Mouse (Mus musculus): ENCODE measurements around the gene Hpse2. TPM values are rescaled to one million over a fixed set of nuclear protein-coding genes. Genes with fewer than 3 reads are reported as not detected.

Hpse2 gene
- total RNA-seq, 2 experiments from 2014 or later, result 0.08 to 0.31 TPM

GRCm38 (mm10) chr19:42876563-42876962 is 511.6 kb downstream of the Hpse2 start:
- DNase-seq (ENCODE audit: low spot score), result no peak
- intact Hi-C loops (cut with DNase I), result no loop called here

GRCm38 (mm10) chr19:42869663-42870530 is 518.3 kb downstream of the Hpse2 start:
- no peak for DNase-seq (ENCODE audit: low spot score)
- intact Hi-C loops (cut with DNase I), result no loop called here

- DNase-seq (ENCODE audit: low spot score), result no peak
- intact Hi-C loops (cut with DNase I), result no loop called here
Measured at GRCm38 (mm10) chr19:42868958-42869662, 519.0 kb downstream of the Hpse2 start.

GRCm38 (mm10) chr19:42863013-42863412 is 525.1 kb downstream of the Hpse2 start:
- no peak for DNase-seq (ENCODE audit: low spot score)
- intact Hi-C loops (cut with DNase I), result no loop called here

GRCm38 (mm10) chr19:42857096-42857495 is 531.1 kb downstream of the Hpse2 start:
- intact Hi-C loops (cut with DNase I), result no loop called here
- no peak for DNase-seq (ENCODE audit: low spot score)

- DNase-seq (ENCODE audit: low spot score), result no peak
- intact Hi-C loops (cut with DNase I), result no loop called here
Measured at GRCm38 (mm10) chr19:42855649-42856048, 532.5 kb downstream of the Hpse2 start.

GRCm38 (mm10) chr19:42850444-42850843 is 537.7 kb downstream of the Hpse2 start:
- DNase-seq (ENCODE audit: low spot score), result no peak
- intact Hi-C loops (cut with DNase I), result no loop called here

GRCm38 (mm10) chr19:42839621-42840294 is 548.4 kb downstream of the Hpse2 start:
- intact Hi-C loops (cut with DNase I), result no loop called here
- no peak for DNase-seq (ENCODE audit: low spot score)

- intact Hi-C loops (cut with DNase I), result no loop called here
- DNase-seq (ENCODE audit: low spot score), result no peak
Measured at GRCm38 (mm10) chr19:42839118-42839517, 549.0 kb downstream of the Hpse2 start.

GRCm38 (mm10) chr19:42838271-42838670 is 549.9 kb downstream of the Hpse2 start:
- DNase-seq (ENCODE audit: low spot score), result no peak
- intact Hi-C loops (cut with DNase I), result no loop called here

- intact Hi-C loops (cut with DNase I), result no loop called here
- no peak for DNase-seq (ENCODE audit: low spot score)
Measured at GRCm38 (mm10) chr19:42837591-42837990, 550.6 kb downstream of the Hpse2 start.

GRCm38 (mm10) chr19:42833126-42833525 is 555.0 kb downstream of the Hpse2 start:
- no peak for DNase-seq (ENCODE audit: low spot score)
- intact Hi-C loops (cut with DNase I), result no loop called here

- no peak for DNase-seq (ENCODE audit: low spot score)
- intact Hi-C loops (cut with DNase I), result no loop called here
Measured at GRCm38 (mm10) chr19:42832251-42832650, 555.9 kb downstream of the Hpse2 start.

- no peak for DNase-seq (ENCODE audit: low spot score)
- intact Hi-C loops (cut with DNase I), result no loop called here
Measured at GRCm38 (mm10) chr19:42829196-42829595, 559.0 kb downstream of the Hpse2 start.

- intact Hi-C loops (cut with DNase I), result no loop called here
- DNase-seq (ENCODE audit: low spot score), result no peak
Measured at GRCm38 (mm10) chr19:42827843-42828242, 560.3 kb downstream of the Hpse2 start.

GRCm38 (mm10) chr19:42820109-42820508 is 568.0 kb downstream of the Hpse2 start:
- intact Hi-C loops (cut with DNase I), result no loop called here
- no peak for DNase-seq (ENCODE audit: low spot score)

- DNase-seq (ENCODE audit: low spot score), result no peak
- intact Hi-C loops (cut with DNase I), result no loop called here
Measured at GRCm38 (mm10) chr19:42817761-42818160, 570.4 kb downstream of the Hpse2 start.

- no peak for DNase-seq (ENCODE audit: low spot score)
Measured at GRCm38 (mm10) chr19:42816261-42816660, 571.9 kb downstream of the Hpse2 start.

GRCm38 (mm10) chr19:42810140-42810539 is 578.0 kb downstream of the Hpse2 start:
- DNase-seq (ENCODE audit: low spot score), result no peak

More at GRCm38 (mm10) chr19:42816261-42816660, 571.9 kb downstream of the Hpse2 start:
- intact Hi-C loops (cut with DNase I), result no loop called here

GRCm38 (mm10) chr19:42809491-42809890 is 578.7 kb downstream of the Hpse2 start:
- intact Hi-C loops (cut with DNase I), result no loop called here
- DNase-seq (ENCODE audit: low spot score), result no peak

More at GRCm38 (mm10) chr19:42810140-42810539, 578.0 kb downstream of the Hpse2 start:
- intact Hi-C loops (cut with DNase I), result no loop called here

All from heart, postnatal 25 days (tissue).